Mouse (Mus musculus) midbrain, embryonic 10.5 days (tissue): ENCODE results near the gene Ackr2. TPM values are rescaled to one million over a fixed set of nuclear protein-coding genes. Genes with fewer than 3 reads are reported as not detected.

Experiments
- DNase-seq: peaks from one replicate; pipeline ENCODE4 v3.0.0-alpha.2; 2017; ENCODE audit warnings: low spot score
- H3K27ac ChIP-seq: fragments of 300-500 bp; sonication (generic); replicated peaks from 2 replicates; pipeline ENCODE4 v1.5.1; 2016; ENCODE audit warnings: mild to moderate bottlenecking
- H3K27me3 ChIP-seq: fragments of 300-500 bp; sonication (generic); 2 replicates; pipeline ENCODE4 v1.6.1; 2016; ENCODE audit warnings: low read depth, mild to moderate bottlenecking; ENCODE audit not compliant: poor library complexity, severe bottlenecking
- H3K36me3 ChIP-seq: fragments of 300-500 bp; sonication (generic); 2 replicates; pipeline ENCODE4 v1.6.1; 2016; ENCODE audit warnings: mild to moderate bottlenecking, moderate library complexity
- H3K4me1 ChIP-seq: fragments of 300-500 bp; sonication (generic); 2 replicates; pipeline ENCODE4 v1.6.1; 2016
- H3K4me3 ChIP-seq: fragments of 300-500 bp; sonication (generic); 2 replicates; pipeline ENCODE4 v1.5.1; 2016; ENCODE audit warnings: mild to moderate bottlenecking, moderate library complexity
- H3K9me3 ChIP-seq: fragments of 300-500 bp; sonication (generic); replicated peaks from 2 replicates; pipeline ENCODE4 v1.6.1; 2016; ENCODE audit warnings: mild to moderate bottlenecking
- WGBS: fragments of 180-500 bp; shearing (Covaris S2); methylation state at CpG from one replicate; pipeline ENCODE4 v1.1.7; 2016; 5-methylcytosine and 5-hydroxymethylcytosine counted together
- polyA plus RNA-seq: library from polyadenylated mRNA; unstranded; fragments of >200 nt; fragmentation: Nextera tagmentation; extraction: Ambion mirVana; gene quantifications from 2 replicates; pipeline ENCODE4 v1.2.1, GENCODE M21; 2016

Ackr2 gene
- polyA plus RNA-seq, 1 experiment from 2014 or later: 0.78 TPM

DNA sequence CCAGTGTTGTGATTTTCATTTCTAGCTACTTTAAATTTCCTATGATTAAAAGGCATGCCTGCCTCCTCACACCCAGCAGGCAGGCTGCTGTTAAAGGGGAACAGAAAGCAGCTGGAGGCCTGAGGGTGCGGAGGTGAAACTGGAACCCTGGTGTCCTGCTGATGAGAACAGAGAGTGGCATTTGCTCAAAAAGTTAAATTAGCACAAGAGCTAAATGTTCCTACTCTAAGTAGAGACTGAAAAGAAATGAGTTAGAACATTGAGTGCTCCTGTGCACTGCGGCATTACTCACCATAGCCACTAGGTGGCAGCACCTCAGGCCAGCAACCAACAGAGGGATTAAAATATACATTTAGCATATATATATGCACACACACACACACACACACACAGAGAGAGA is 30.3 kb downstream of the Ackr2 start:
- Histone ChIP-seq H3K4me3 (no peak overlapping the region), H3K9me3 (no peaks in the 10 kb centered on the region), H3K36me3 (no peaks in the 10 kb centered on the region), H3K27ac (no peak overlapping the region), H3K4me1 (no peaks in the 10 kb centered on the region), H3K27me3 (no peaks in the 10 kb centered on the region)
- DNase-seq: peak; percentile 46
- 26% methylated on average over 2 of the region's 2 CpGs for WGBS

DNA sequence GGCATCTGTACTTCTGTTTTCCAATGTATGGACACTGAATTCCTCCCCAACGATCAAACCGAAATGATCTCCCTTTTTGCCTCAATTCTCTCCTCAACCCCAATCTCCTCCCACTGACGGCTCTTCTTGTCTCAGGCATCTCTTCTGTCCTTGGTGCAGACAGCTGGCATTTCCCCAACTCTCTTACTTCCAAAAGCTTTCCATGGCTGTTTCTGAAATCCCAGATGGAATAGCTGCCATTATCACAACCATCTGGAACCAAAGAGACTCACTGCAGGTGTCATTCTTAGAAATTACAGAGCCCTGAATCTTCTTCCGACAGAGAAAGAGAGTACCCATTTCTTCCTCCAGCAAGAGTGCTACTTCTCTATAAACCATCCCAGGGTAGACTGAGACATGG is 36.7 kb downstream of the Ackr2 start:
- DNase-seq: no peak
- H3K27me3 ChIP-seq: no peaks in the 10 kb centered on the region
- peaks cover 8% of the 10 kb centered on the region for H3K4me1 ChIP-seq
- H3K36me3 ChIP-seq: 0 out of 2 replicates have a peak, but pooled peaks cover under 1% of the 10 kb centered on the region
- no peak overlapping the region for H3K27ac ChIP-seq
- no peak overlapping the region for H3K4me3 ChIP-seq
- no peaks in the 10 kb centered on the region for H3K9me3 ChIP-seq
- WGBS: 85% methylated on average over 4 of the region's 4 CpGs

DNA sequence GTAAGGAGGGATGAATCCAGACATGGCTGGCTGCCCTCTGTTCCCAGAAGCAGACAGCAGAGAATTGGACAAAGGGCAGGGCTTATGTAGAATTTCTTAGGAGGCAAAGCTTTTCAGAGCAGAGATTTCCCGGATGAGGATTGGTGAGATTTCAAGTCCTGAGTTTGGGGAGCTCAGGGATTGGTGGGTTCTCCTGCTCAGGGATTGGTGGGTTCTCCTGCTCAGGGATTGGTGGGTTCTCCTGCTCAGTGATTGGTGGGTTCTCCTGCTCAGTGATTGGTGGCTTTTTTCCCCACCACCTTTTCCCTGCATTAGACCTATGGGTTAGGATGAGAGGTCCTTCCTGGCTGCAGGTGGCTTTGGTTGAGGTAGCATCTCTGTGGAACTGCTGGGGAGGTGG is 38.8 kb downstream of the Ackr2 start:
- peak overlapping the region; percentile 83; the same call in 1 of the 2 replicates for H3K27ac ChIP-seq
- no peaks in the 10 kb centered on the region for H3K27me3 ChIP-seq
- H3K4me1 ChIP-seq: peaks cover 8% of the 10 kb centered on the region
- peaks cover 8% of the 10 kb centered on the region; the same call in 1 of the 2 replicates for H3K36me3 ChIP-seq
- DNase-seq: no peak
- WGBS: 79% methylated on average over 1 of the region's 1 CpGs
- H3K4me3 ChIP-seq: peak overlapping the region; percentile 58; the same call in 1 of the 2 replicates
- H3K9me3 ChIP-seq: no peaks in the 10 kb centered on the region

DNA sequence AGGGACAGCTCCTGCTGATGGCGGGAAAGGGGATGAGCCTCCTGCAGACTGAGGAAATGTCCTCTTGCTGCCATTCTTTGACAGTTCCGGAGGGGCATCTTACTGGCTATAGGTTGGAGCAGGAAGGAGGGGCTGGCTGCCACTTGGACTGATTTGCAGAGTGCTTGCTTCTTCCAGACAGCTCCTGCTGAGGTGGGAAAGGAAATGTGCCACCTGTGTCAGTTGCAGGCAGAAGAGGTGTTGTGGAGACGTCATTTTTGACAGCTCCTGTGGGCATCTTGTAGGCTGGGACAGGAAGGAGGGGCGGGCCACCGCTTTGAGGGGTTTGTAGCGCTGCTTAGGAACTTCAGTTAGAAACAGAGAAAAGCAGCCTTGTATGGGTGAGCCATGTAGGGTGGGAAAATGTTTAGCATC is 39.3 kb downstream of the Ackr2 start:
- H3K4me1 ChIP-seq: peaks cover 8% of the 10 kb centered on the region
- H3K36me3 ChIP-seq: peaks cover 8% of the 10 kb centered on the region; the same call in 1 of the 2 replicates
- H3K9me3 ChIP-seq: no peaks in the 10 kb centered on the region
- 63% methylated on average over 6 of the region's 6 CpGs for whole genome bisulfite sequencing
- H3K4me3 ChIP-seq: peak overlapping the region; percentile 58
- DNase-seq: no peak
- H3K27ac ChIP-seq: peak overlapping the region; percentile 83; the same call in 1 of the 2 replicates
- H3K27me3 ChIP-seq: no peaks in the 10 kb centered on the region

DNA sequence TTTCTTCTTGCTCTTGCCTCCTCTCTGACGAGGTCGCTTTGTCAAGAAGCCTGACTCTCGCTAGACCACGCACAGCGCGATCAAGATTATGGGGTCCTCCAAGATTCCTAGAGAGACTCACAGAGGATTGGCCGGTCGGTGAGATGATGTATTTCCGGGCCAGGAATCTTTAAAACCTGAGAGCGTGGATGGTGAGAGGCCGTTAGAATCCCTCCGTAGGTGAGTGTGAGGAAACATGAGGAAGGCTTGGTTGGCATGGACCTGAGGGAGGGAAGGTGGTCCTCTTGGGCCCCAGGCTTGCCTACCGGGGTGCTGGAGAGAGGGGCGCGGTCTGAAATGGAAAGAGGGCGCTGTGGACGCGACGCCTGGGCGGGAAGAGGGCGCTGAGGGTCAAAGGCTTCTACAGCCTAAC is 39.8 kb downstream of the Ackr2 start:
- 61% methylated on average over 21 of the region's 21 CpGs for WGBS
- H3K27ac ChIP-seq: peak overlapping the region; percentile 83

DNA sequence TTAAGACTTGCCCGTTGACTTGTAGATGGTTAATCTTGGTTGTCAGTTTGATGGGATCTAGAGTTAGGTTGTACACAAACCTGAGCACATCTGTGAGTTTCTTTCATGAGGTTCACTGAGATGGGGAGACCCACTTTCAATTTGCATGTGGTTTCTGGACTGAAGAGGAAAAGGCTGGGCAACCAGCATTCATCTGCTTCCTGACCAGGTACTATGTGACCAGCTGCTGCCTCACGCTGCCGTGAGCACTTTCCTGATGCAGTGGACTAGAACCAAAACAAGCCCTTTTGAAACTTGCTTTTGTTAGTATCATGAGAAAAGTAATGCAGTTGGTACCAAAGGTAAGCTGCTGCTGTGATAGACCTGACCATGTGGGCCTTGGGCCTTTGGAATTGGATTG is 44.9 kb downstream of the Ackr2 start:
- H3K36me3 ChIP-seq: peaks cover 12% of the 10 kb centered on the region
- H3K9me3 ChIP-seq: no peaks in the 10 kb centered on the region
- H3K4me1 ChIP-seq: no peaks in the 10 kb centered on the region
- no peak overlapping the region for H3K4me3 ChIP-seq
- 91% methylated on average over 3 of the region's 3 CpGs for WGBS
- DNase-seq: no peak
- no peak overlapping the region for H3K27ac ChIP-seq
- no peaks in the 10 kb centered on the region for H3K27me3 ChIP-seq

More for the DNA sequence above, 39.8 kb downstream of the Ackr2 start:
- Histone ChIP-seq H3K36me3 (peaks cover 8% of the 10 kb centered on the region), H3K27me3 (no peaks in the 10 kb centered on the region), H3K4me1 (peaks cover 8% of the 10 kb centered on the region), H3K9me3 (no peaks in the 10 kb centered on the region), H3K4me3 (peak overlapping the region; percentile 58)
- DNase-seq: peak; percentile 44

DNA sequence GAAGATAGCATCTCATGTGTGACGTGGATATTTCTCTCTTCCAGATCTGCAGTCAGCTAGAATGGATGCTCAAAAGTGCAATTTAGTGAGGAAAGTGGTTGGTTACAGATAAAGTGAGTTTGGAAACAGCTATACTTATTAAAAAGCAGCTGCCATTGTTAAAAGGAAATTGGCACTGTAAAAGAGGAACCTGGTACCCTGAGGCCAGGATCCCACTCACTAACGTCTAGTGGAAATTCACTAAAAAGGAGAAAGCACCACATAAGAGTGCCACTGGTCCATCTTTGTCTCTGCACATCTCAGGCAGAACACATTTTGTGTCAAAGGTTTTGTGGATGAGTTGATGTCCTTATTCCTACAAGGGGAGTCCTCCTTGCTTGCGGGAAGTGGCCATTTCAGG is 45.5 kb downstream of the Ackr2 start:
- H3K4me1 ChIP-seq: no peaks in the 10 kb centered on the region
- no peaks in the 10 kb centered on the region for H3K9me3 ChIP-seq
- H3K4me3 ChIP-seq: no peak overlapping the region
- DNase-seq: no peak
- H3K27ac ChIP-seq: no peak overlapping the region
- WGBS: 88% methylated on average over 3 of the region's 3 CpGs
- no peaks in the 10 kb centered on the region for H3K27me3 ChIP-seq
- H3K36me3 ChIP-seq: peaks cover 12% of the 10 kb centered on the region

DNA sequence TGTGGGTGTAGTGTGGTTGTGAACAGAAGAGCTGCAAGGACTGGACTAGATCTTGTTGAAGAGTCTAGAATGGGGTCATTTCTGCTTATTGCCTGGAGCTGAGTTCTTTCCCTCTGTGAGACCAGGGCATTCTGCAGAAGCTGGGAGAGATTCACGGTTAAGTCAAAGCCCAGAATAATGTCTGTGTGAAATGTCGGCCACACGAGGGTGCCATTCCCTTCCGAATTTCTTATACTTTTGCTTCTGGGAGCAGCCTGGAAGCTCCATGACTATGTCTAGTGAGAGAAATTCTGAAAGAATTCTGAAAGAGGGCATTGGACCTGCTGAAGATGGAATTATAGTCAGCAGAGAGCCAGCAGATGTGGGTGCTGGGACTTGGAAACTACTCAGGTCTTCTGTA is 49.6 kb downstream of the Ackr2 start:
- Histone ChIP-seq H3K27ac (no peak overlapping the region), H3K27me3 (no peaks in the 10 kb centered on the region), H3K4me1 (peaks cover 11% of the 10 kb centered on the region), H3K36me3 (peaks cover 4% of the 10 kb centered on the region), H3K9me3 (no peaks in the 10 kb centered on the region), H3K4me3 (no peak overlapping the region)
- peak; percentile 41 for DNase-seq
- 17% methylated on average over 4 of the region's 4 CpGs for WGBS

DNA sequence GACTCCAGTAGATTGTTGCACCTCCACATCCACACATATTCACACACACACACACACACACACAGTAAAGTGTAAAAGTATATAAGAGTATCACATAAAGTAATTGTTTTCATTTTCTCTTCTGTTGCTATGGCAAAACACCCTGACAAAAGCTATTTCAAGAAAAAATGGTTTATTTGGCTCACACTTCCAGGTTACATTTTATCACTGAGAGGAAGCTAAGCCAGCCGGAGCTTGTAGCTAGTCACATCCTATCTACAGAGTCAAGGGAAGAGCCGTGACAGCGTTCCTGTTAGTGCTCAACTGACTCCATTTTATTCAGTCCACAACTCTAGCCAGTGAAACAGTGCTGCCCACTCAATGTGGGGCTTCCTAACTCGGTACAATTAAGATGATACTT is 50.3 kb downstream of the Ackr2 start:
- 83% methylated on average over 4 of the region's 4 CpGs for WGBS
- no peaks in the 10 kb centered on the region for H3K27me3 ChIP-seq

DNA sequence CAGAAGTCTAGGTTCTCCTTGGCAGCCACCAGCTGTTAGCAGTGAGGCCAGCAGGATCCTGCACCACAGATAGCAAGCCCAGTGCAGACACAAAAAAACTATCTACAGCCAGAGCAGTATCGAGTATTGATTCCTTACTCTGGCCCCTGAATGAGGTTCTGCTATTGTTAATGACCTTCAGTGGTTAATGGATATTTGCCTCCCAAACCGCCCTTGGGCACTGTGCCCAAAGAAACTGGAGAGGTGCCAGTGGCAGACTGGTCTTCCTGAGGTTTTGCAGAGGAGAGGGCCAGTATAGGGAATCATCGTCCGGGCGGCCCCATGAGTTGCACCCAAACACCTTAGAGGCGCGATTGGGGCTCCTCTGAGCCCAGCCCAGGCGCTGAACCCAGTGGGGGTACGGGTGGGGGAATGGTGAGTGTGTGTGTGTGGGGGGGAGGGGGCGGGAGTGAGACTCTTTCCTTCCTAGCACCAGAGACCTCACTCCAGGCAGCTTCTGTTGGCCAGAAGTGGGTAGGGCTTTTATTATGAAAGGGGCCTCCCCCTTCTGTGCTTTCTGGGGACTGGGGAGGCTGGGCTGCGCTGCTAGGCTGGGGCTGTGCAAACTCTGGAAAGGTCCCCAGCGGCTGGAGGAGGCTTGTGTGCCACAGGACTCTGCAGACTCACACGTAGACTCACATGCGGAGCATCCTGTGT is 52.4 kb downstream of the Ackr2 start, which contains the start of gene Fam198a:
TSS of gene Fam198a (plus strand) at position 571 of the 696 bp plus-strand sequence.
- WGBS: 22% methylated on average over 14 of the region's 14 CpGs
- Histone ChIP-seq H3K9me3 (no peaks in the 10 kb centered on the region), H3K4me3 (peak within 1 kb of the TSS; percentile 20; the same call in 1 of the 2 replicates), H3K36me3 (peaks cover 3% of the 10 kb centered on the region), H3K4me1 (peaks cover 11% of the 10 kb centered on the region), H3K27ac (peak within 1 kb of the TSS; percentile 55), H3K27me3 (no peaks in the 10 kb centered on the region)
- peak; percentile 30 for DNase-seq

More for the DNA sequence above, 50.3 kb downstream of the Ackr2 start:
- H3K36me3 ChIP-seq: peaks cover 4% of the 10 kb centered on the region
- H3K4me1 ChIP-seq: peaks cover 11% of the 10 kb centered on the region
- no peak overlapping the region for H3K27ac ChIP-seq
- no peak for DNase-seq
- H3K9me3 ChIP-seq: no peaks in the 10 kb centered on the region
- no peak overlapping the region for H3K4me3 ChIP-seq

DNA sequence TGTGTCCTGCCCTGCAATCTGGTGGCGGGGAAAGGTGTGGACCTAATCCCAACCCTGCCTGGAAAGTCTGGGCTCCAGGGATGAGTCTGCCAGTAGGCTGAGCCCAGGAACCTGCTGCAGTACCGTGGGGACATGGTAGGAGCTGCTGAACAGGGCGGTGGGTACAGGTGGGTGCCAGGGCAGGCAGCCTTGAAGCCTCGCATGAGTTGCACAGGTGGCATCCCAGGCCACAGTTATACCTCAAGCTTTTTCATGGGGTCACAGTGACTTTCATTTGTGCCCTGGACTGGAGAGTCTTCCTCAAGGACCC is 52.9 kb downstream of the Ackr2 start:
- DNase-seq: no peak
- H3K4me1 ChIP-seq: peaks cover 11% of the 10 kb centered on the region
- H3K4me3 ChIP-seq: peak overlapping the region; percentile 20; the same call in 1 of the 2 replicates
- H3K9me3 ChIP-seq: no peaks in the 10 kb centered on the region
- peak overlapping the region; percentile 55 for H3K27ac ChIP-seq
- no peaks in the 10 kb centered on the region for H3K27me3 ChIP-seq
- WGBS: 35% methylated on average over 4 of the region's 4 CpGs
- no peaks in the 10 kb centered on the region; the same call in 1 of the 2 replicates for H3K36me3 ChIP-seq

DNA sequence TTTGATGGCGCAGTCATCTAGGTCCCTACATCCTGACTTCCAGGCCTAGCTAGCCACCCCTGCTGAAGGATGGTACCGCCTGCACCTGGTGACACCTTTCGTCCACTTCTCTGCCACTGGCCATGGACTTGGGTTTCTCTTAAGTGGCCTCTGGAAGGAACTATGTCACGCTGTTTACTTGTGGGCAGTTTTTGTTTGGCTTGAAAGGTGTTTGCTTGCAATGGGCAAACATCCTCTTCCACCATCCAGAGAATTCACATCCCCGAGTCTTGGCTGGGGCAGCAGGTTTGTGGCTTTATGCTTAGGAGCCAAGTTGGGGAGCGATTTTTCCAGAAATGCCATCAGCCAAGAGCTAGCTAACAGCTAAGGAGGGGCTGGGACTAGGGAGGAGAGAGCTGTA is 54.4 kb downstream of the Ackr2 start:
- Histone ChIP-seq H3K4me1 (peaks cover 13% of the 10 kb centered on the region), H3K27ac (no peak overlapping the region), H3K36me3 (no peaks in the 10 kb centered on the region), H3K4me3 (no peak overlapping the region), H3K27me3 (no peaks in the 10 kb centered on the region), H3K9me3 (no peaks in the 10 kb centered on the region)
- no peak for DNase-seq
- WGBS: 86% methylated on average over 6 of the region's 6 CpGs

DNA sequence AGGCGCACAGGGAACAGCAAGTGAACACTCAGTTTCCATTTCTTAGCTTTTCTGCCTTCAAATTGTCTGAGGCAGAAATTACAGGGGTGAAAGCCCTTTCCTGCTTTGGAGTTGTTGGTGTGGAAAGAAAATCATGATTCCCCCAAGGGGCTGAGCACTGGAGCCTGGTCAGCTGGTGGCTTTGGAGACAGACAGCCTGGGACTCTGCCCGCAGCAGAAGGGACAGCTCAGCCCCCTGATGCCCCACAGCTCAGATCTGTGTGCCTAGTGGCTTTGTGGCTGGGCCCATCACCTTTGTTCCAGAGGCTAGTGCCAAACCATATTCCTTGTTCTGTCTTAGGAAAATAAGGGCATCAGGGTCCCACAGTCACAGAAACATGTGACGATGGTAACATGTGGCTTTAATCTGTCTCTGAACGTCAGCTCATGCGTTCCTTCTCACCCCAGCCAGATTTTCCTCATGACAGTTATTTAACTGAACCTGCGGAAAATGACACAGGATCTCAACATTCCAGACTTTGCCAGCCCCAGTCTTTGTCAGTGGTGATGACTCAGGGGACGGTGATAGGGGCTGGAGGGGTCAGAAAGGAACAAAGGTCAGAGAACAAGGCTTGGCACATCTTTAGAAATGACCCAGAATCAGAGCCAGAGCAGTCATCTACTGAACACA is 61.9 kb downstream of the Ackr2 start:
- H3K4me1 ChIP-seq: peaks cover 20% of the 10 kb centered on the region
- H3K9me3 ChIP-seq: no peaks in the 10 kb centered on the region
- H3K27me3 ChIP-seq: no peaks in the 10 kb centered on the region
- 55% methylated on average over 7 of the region's 7 CpGs for WGBS
- DNase-seq: no peak
- no peaks in the 10 kb centered on the region for H3K36me3 ChIP-seq
- no peak overlapping the region for H3K4me3 ChIP-seq
- H3K27ac ChIP-seq: no peak overlapping the region
